ENCODE assay signal across 7 mouse cellular contexts in the genomic region with DNA sequence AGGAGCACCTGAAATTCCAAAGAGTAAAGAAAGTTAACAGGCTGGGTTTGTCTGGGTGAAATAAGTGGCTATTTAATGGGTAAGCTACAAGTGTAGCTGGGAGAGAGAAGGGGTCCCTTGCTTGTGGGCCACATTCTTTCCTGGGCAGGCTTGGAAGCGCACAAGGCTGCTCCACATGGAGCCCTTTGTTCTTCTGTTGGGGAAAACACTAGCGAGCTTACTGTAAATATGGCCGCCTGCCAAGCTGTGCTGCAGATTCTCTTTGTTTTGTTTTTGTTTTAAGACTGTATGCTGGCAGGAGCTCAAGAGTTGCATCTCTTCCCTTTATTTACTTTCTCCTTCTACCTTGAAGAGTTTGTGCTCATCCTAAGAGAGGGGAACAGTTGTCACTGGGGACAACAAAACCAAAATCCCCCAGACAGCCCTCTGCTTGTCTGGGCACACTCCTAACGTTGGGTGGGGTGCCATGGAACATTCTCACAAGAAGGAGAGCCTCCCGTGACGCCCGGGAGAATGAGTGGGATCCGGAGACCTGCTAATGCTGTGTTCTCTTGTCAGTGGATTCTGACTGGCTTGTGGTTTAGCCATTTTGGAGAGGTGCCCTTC.
A peak's percentile ranks its signal among the peaks of the same experiment; 100 is the strongest.
DNase-seq lines count a peak whose midpoint lies in the region; ATAC-seq and TF ChIP-seq lines count a peak whose summit lies in the region.

No protein-coding gene starts in this region.

- H3K9ac ChIP-seq in heart, embryonic 12.5 days, result no peak overlapping the region

- no peaks in the 10 kb centered on the region for H3K36me3 ChIP-seq in heart, embryonic 12.5 days

- no peaks in the 10 kb centered on the region for H3K9me3 ChIP-seq in heart, embryonic 12.5 days (replicated peaks)

- H3K4me2 ChIP-seq in heart, embryonic 12.5 days, result no peak overlapping the region

- H3K27me3 ChIP-seq in cerebellum, adult 2 months (ENCODE audit: control insufficient read depth, insufficient read depth, low read length), result no peaks in the 10 kb centered on the region
- no peaks in the 10 kb centered on the region for H3K27me3 ChIP-seq in heart, embryonic 12.5 days (replicated peaks)

- peak; percentile 22 for DNase-seq in layer of hippocampus, adult 9-11 months
- DNase-seq in layer of hippocampus, postnatal 36 days, result no peak
- peak; percentile 34 to 45 for DNase-seq in cerebellum, adult 2 months
- peak; percentile 80 for DNase-seq in lung, postnatal 10 days
- DNase-seq in urinary bladder, postnatal 10 days (ENCODE audit: low spot score), result no peak

- ATAC-seq in heart, embryonic 12.5 days (ENCODE audit: insufficient number of reproducible peaks, low FRiP score), result 0 out of 2 replicates have a peak, but pooled peaks have one; percentile 50
- no peak for ATAC-seq in activated CD4-positive, CD25-positive, alpha-beta regulatory T cell, adult 4 months

- TF ChIP-seq CTCF in cerebellum, adult 2 months (IDR thresholded peaks at IDR 0.05; ENCODE audit: borderline replicate concordance, insufficient read depth, low read depth, low read length), result no peak

- 14% methylated on average over 8 of the region's 8 CpGs for WGBS in cerebellum, adult 2 months
- 68% methylated on average over 8 of the region's 8 CpGs for WGBS in heart, embryonic 12.5 days

- H3K4me3 ChIP-seq in cerebellum, adult 2 months (replicated peaks; ENCODE audit: insufficient read depth, low read depth, low read length), result no peak overlapping the region
- no peak overlapping the region for H3K4me3 ChIP-seq in heart, embryonic 12.5 days

- no peak overlapping the region for H3K27ac ChIP-seq in cerebellum, adult 2 months (ENCODE audit: insufficient read depth, low read length)
- H3K27ac ChIP-seq in heart, embryonic 12.5 days (ENCODE audit: poor library complexity, severe bottlenecking), result no peak overlapping the region

- peaks cover 2% of the 10 kb centered on the region; the same call in 1 of the 2 replicates for H3K4me1 ChIP-seq in cerebellum, adult 2 months (ENCODE audit: control insufficient read depth, insufficient read depth, low read length)
- H3K4me1 ChIP-seq in heart, embryonic 12.5 days (replicated peaks), result peaks cover 18% of the 10 kb centered on the region

- no peak for TF ChIP-seq POLR2A in cerebellum, adult 2 months (IDR thresholded peaks at IDR 0.05; ENCODE audit: borderline replicate concordance, insufficient read depth, low read length)

Comparison
In these comparisons a context has a peak if more than half of its experiments do, and no peak if none do; other contexts are left out.
1. DNase-seq: peak in layer of hippocampus, adult 9-11 months (single experiment), cerebellum, adult 2 months (2 of 2) and lung, postnatal 10 days (single experiment); none in layer of hippocampus, postnatal 36 days (0 of 2) and urinary bladder, postnatal 10 days (single experiment).